Mouse (Mus musculus) C2C12 (cell line): Measurements from ENCODE around the gene Ncf1. TPM values are rescaled to one million over a fixed set of nuclear protein-coding genes. Genes with fewer than 3 reads are reported as not detected.

Experiments used
- H3K27me3 ChIP-seq: one replicate; pipeline ENCODE4 v1.6.1; 2011; ENCODE audit not compliant: control insufficient read depth, insufficient read depth, insufficient read length
- H3K36me3 ChIP-seq: one replicate; pipeline ENCODE4 v1.6.1; 2011; ENCODE audit not compliant: control insufficient read depth, insufficient read depth
- H3K4me3 ChIP-seq: one replicate; pipeline ENCODE4 v1.5.1; 2011; ENCODE audit warnings: mild to moderate bottlenecking, control low read depth; ENCODE audit not compliant: poor library complexity, insufficient read depth, severe bottlenecking
- H3K79me2 ChIP-seq: one replicate; pipeline ENCODE4 v1.6.1; 2011; ENCODE audit not compliant: control insufficient read depth, insufficient read depth
- H3K79me3 ChIP-seq: one replicate; pipeline ENCODE4 v1.6.1; 2011; ENCODE audit warnings: low read depth, control low read depth
- H3ac ChIP-seq: one replicate; pipeline ENCODE3; 2011; ENCODE audit warnings: low read depth; ENCODE audit not compliant: control insufficient read depth, insufficient read length
- CEBPB ChIP-seq: IDR thresholded peaks from one replicate; pipeline ENCODE4 v1.6.1; 2011; ENCODE audit warnings: low read depth, mild to moderate bottlenecking, control low read depth, moderate library complexity
- CTCF ChIP-seq: IDR thresholded peaks from one replicate; pipeline ENCODE4 v1.5.1; 2011; ENCODE audit not compliant: control insufficient read depth, insufficient read depth, insufficient read length
- FOSL1 ChIP-seq: IDR thresholded peaks from one replicate; pipeline ENCODE4 v1.8.0; 2011; ENCODE audit warnings: mild to moderate bottlenecking, low read length; ENCODE audit not compliant: poor library complexity, insufficient read depth, severe bottlenecking
- MAX ChIP-seq: IDR thresholded peaks from one replicate; pipeline ENCODE4 v1.6.1; 2011; ENCODE audit warnings: mild to moderate bottlenecking, control low read depth
- MYOD1 ChIP-seq: IDR thresholded peaks from one replicate; pipeline ENCODE4 v1.6.1; 2011; ENCODE audit warnings: low read depth; ENCODE audit not compliant: control insufficient read depth, insufficient read length
- MYOG ChIP-seq: IDR thresholded peaks from one replicate; pipeline ENCODE4 v1.6.1; 2011; ENCODE audit not compliant: control insufficient read depth, insufficient read length; ENCODE audit errors: extremely low read depth
- USF1 ChIP-seq: IDR thresholded peaks from one replicate; pipeline ENCODE4 v1.6.1; 2011; ENCODE audit warnings: low read depth, mild to moderate bottlenecking, control low read depth, moderate library complexity
- polyA plus RNA-seq: library from polyadenylated mRNA; unstranded; fragments of >200 nt; fragmentation: generic; extraction: Trizol; gene quantifications from one replicate; pipeline ENCODE4 v1.2.1, GENCODE M21; 2012; ENCODE audit warnings: missing spikeins

The Ncf1 gene
- polyA plus RNA-seq, 1 experiment, result 0.01 TPM

DNA sequence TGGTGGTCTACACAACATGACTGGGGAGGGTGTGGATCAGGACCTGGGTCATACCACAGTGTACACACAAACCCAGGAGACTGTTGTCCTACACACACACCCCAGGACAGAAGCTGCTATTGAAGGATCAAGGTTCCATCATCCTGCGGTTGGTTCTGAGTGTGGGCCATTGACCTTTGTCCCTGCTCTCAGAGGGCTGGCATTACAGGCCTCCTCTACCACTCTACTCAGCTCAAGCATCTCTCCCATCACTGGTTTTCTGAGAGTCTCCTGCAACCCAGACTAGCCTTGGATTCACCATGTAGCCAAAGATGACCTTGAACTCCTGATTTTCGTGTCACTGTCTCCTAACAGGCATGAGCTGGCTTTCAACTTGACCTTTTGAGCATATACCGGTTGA lies 6.8 kb upstream of the Ncf1 start:
- Histone ChIP-seq H3K79me2 (no peaks in the 10 kb centered on the region), H3K79me3 (no peaks in the 10 kb centered on the region), H3K36me3 (peaks cover 44% of the 10 kb centered on the region), H3K4me3 (no peak overlapping the region), H3K27me3 (no peaks in the 10 kb centered on the region), H3ac (no peak overlapping the region)
- TF ChIP-seq MAX (no peak), MYOG (no peak), USF1 (no peak), CEBPB (no peak), MYOD1 (no peak), CTCF (no peak), FOSL1 (no peak)

DNA sequence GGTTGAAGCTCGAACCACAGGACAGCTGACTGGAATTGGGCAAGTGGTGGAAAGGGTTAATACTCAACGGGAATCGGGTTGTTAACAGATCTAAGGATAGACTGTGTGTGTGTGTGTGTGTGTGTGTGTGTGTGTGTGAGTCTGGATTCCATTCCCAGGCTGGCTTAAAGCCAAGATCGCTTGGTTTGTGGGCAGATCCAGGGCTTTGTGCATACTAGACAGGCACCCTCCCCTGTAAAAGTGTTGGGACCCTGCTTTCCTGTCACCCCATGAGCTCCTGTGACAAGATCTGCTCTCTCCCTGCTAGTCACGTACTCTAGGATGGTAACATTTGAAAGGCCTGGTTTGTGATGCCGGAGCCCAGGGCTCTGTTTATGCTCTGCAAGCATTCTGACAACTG lies 5.7 kb upstream of the Ncf1 start:
- Histone ChIP-seq H3K27me3 (no peaks in the 10 kb centered on the region), H3K4me3 (no peak overlapping the region), H3K79me3 (no peaks in the 10 kb centered on the region), H3ac (no peak overlapping the region), H3K79me2 (no peaks in the 10 kb centered on the region), H3K36me3 (peaks cover 35% of the 10 kb centered on the region)
- TF ChIP-seq MYOD1 (no peak), MAX (no peak), MYOG (no peak), CTCF (no peak), FOSL1 (no peak), CEBPB (no peak), USF1 (no peak)

DNA sequence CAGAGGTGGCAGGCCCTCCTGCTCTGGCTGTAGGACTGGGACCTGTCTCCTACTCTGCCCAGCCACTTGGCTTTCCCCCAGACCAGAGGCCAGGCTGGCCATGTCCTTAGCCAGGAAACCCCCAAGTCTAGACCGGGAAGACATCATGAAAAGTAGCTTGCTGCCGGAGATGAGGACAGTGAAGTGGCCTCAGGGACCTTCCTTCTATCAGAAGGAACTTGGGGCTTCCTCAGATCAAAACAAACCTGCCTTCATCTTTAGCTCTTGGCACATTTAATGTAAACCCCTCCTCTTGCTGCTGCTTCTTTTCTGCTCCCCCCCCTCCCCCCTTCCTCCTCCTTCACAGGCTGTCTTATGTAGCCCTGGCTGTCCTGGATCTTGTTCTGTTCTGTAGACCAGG lies 4.8 kb upstream of the Ncf1 start:
- Histone ChIP-seq H3K36me3 (peaks cover 26% of the 10 kb centered on the region), H3K79me2 (no peaks in the 10 kb centered on the region), H3K27me3 (no peaks in the 10 kb centered on the region), H3ac (no peak overlapping the region), H3K4me3 (no peak overlapping the region), H3K79me3 (no peaks in the 10 kb centered on the region)
- TF ChIP-seq MAX (no peak), USF1 (no peak), FOSL1 (no peak), MYOD1 (no peak), CTCF (no peak), MYOG (no peak), CEBPB (no peak)

DNA sequence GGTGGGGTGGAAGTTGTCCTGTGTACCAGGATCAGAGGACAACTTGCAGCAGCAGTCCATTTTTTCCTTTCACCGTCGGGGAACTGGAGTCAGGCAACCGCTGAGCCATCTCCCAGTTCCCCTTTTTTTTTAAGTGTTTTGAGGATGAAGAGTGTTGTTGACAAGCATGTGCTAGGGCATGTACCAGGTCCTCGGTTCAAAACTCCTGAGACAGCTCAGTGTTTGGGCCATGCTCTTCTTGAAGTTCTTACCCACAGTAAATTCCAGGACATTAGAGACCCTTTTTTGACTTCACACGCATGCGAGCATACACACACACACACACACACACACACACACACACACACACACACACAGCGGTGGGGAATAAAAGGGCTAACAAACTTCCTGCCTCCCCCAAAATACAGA lies 3.8 kb upstream of the Ncf1 start:
- H3K79me2 ChIP-seq, result no peaks in the 10 kb centered on the region
- H3ac ChIP-seq, result no peak overlapping the region
- TF ChIP-seq MYOD1 (no peak), MYOG (no peak), CTCF (no peak), USF1 (no peak), FOSL1 (no peak), CEBPB (no peak), MAX (no peak)
- no peak overlapping the region for H3K4me3 ChIP-seq
- H3K27me3 ChIP-seq, result no peaks in the 10 kb centered on the region
- H3K36me3 ChIP-seq, result peaks cover 17% of the 10 kb centered on the region
- H3K79me3 ChIP-seq, result no peaks in the 10 kb centered on the region

DNA sequence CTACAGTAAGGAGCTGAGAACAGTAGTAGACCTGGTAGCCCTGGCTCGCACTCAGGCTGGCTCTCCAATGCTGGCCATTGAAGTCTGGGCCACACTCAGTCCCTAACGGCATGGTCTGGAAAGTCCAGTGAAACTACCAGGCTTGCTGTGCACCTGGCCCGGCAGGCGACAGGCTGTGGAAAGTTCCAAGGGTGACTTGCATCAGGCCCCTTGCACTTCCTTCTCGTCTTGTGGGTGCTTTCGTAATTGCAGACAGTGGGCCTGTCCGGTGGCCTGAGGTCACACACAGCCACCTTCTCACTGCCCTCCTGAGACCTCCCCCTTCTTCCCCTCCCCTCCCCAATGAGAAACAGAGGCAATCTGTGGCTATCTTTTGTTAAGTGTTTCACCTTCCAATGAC lies 3.1 kb upstream of the Ncf1 start:
- no peaks in the 10 kb centered on the region for H3K79me2 ChIP-seq
- no peak overlapping the region for H3K4me3 ChIP-seq
- H3K27me3 ChIP-seq, result no peaks in the 10 kb centered on the region
- TF ChIP-seq CEBPB (no peak), MAX (no peak), USF1 (no peak), MYOG (no peak), CTCF (no peak), FOSL1 (no peak), MYOD1 (no peak)
- H3K36me3 ChIP-seq, result peaks cover 13% of the 10 kb centered on the region
- H3ac ChIP-seq, result no peak overlapping the region
- H3K79me3 ChIP-seq, result no peaks in the 10 kb centered on the region

DNA sequence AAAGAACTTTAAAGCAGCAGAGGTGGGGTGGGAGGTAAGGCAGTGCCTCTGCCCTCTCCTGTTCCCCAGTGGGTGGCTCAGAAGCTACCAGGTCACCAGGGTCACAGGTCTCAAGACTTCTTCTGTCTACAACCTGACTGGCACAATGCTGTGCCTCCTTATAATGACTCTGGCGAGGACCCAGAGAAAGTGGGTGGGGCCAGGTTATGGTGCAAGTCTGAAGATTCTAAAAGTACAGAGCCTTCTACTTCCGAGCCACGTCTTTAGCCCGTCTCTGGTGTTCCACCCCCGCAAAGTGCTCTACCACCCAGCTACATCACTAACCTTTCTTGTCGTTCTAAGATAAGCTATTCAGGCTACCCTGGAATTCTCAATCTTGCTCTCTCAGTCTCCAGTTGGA lies 2.7 kb upstream of the Ncf1 start:
- Histone ChIP-seq H3K4me3 (no peak overlapping the region), H3K79me2 (no peaks in the 10 kb centered on the region), H3ac (no peak overlapping the region), H3K27me3 (no peaks in the 10 kb centered on the region), H3K79me3 (no peaks in the 10 kb centered on the region), H3K36me3 (peaks cover 8% of the 10 kb centered on the region)
- TF ChIP-seq CTCF (no peak), USF1 (no peak), FOSL1 (no peak), MYOG (no peak), MAX (no peak), CEBPB (no peak), MYOD1 (no peak)
